Mouse (Mus musculus) hindbrain, embryonic 16.5 days (tissue): ENCODE measurements around the gene Kcnh5. TPM values are rescaled to one million over a fixed set of nuclear protein-coding genes. Genes with fewer than 3 reads are reported as not detected.

Experiments
- ATAC-seq: fragments of 200-750 bp; cut with Nextera tagmentation; 2 replicates; pipeline ENCODE4 v1.8.0; 2017; ENCODE audit warnings: moderate TSS enrichment, moderate library complexity
- H3K27ac ChIP-seq: fragments of 300-500 bp; sonication (generic); 2 replicates; pipeline ENCODE4 v1.5.1; 2014; ENCODE audit warnings: low read depth, mild to moderate bottlenecking, control low read depth, low read length, moderate library complexity
- H3K27me3 ChIP-seq: fragments of 300-500 bp; sonication (generic); replicated peaks from 2 replicates; pipeline ENCODE4 v1.6.1; 2014; ENCODE audit warnings: low read length; ENCODE audit not compliant: control insufficient read depth, insufficient read depth
- H3K36me3 ChIP-seq: fragments of 300-500 bp; sonication (generic); 2 replicates; pipeline ENCODE4 v1.6.1; 2014; ENCODE audit warnings: mild to moderate bottlenecking, low read length, moderate library complexity, mixed read lengths; ENCODE audit not compliant: control insufficient read depth, insufficient read depth
- H3K4me1 ChIP-seq: fragments of 300-500 bp; sonication (generic); 2 replicates; pipeline ENCODE4 v1.6.1; 2014; ENCODE audit warnings: low read depth, low read length; ENCODE audit not compliant: control insufficient read depth, insufficient read depth
- H3K4me2 ChIP-seq: fragments of 300-500 bp; sonication (generic); 2 replicates; pipeline ENCODE4 v1.6.1; 2014; ENCODE audit warnings: mild to moderate bottlenecking, low read length, control low read depth, moderate library complexity
- H3K4me3 ChIP-seq: fragments of 300-500 bp; sonication (generic); 2 replicates; pipeline ENCODE4 v1.5.1; 2014; ENCODE audit warnings: mild to moderate bottlenecking, low read length, control low read depth, moderate library complexity
- H3K9ac ChIP-seq: fragments of 300-500 bp; sonication (generic); 2 replicates; pipeline ENCODE4 v1.6.1; 2014; ENCODE audit warnings: low read depth, mild to moderate bottlenecking, control low read depth, low read length, moderate library complexity
- H3K9me3 ChIP-seq: fragments of 300-500 bp; sonication (generic); 2 replicates; pipeline ENCODE4 v1.6.1; 2014; ENCODE audit warnings: mild to moderate bottlenecking, low read length, moderate library complexity; ENCODE audit not compliant: control insufficient read depth
- WGBS: fragments of 180-500 bp; shearing (Covaris S2); extraction: QIAGEN DNeasy Blood & Tissue Kit; methylation state at CpG from one replicate; pipeline ENCODE4 v1.1.7; 2014; 5-methylcytosine and 5-hydroxymethylcytosine counted together
- polyA plus RNA-seq: library from polyadenylated mRNA; unstranded; fragments of >200 nt; fragmentation: Nextera tagmentation; extraction: Ambion mirVana; gene quantifications from 2 replicates; pipeline ENCODE4 v1.2.1, GENCODE M21; 2015

Kcnh5 gene
- polyA plus RNA-seq, 1 experiment from 2014 or later: 4.3 TPM

- Histone ChIP-seq H3K4me3 (no peak overlapping the region), H3K27me3 (no peaks in the 10 kb centered on the region), H3K27ac (no peak overlapping the region), H3K4me1 (peaks cover 2% of the 10 kb centered on the region; the same call in 1 of the 2 replicates), H3K9ac (no peak overlapping the region), H3K9me3 (no peaks in the 10 kb centered on the region), H3K4me2 (no peak overlapping the region), H3K36me3 (no peaks in the 10 kb centered on the region)
- 94% methylated on average over 9 of the region's 9 CpGs for WGBS
- ATAC-seq: no peak
Measured at GRCm38 (mm10) chr12:74898211-74898610, 278.9 kb downstream of the Kcnh5 start.

DNA sequence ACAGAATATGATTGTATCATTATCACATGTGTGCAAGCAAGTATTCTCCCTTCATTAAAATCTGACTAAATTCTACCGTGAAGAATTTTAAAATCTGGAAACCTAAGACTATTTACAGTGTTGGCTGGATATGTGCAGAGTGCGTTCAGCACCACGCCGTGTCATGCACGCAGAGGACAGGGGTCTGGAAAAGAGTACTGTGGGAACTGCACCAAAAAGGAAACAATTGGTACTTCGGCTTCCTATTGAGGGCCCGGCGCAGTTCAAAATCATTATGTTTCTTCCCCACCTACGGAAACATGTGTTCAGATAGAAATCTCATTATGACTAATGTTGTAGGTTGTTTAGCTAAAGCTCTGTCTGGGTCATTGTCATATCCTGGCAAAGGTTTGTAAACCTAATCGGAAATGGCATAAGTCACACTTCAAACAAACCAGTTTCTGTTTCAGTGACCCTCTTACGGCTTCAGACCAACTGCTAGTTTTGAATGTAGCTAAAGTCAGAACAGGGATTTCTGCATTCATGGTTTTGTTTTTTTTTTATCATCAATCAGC, 282.2 kb downstream of the Kcnh5 start:
- Histone ChIP-seq H3K36me3 (no peaks in the 10 kb centered on the region), H3K27ac (no peak overlapping the region), H3K27me3 (no peaks in the 10 kb centered on the region), H3K4me2 (no peak overlapping the region), H3K4me3 (no peak overlapping the region), H3K4me1 (no peaks in the 10 kb centered on the region), H3K9me3 (no peaks in the 10 kb centered on the region), H3K9ac (no peak overlapping the region)
- ATAC-seq: no peak
- 86% methylated on average over 11 of the region's 11 CpGs for WGBS

- Histone ChIP-seq H3K9me3 (no peaks in the 10 kb centered on the region), H3K36me3 (no peaks in the 10 kb centered on the region), H3K4me1 (no peaks in the 10 kb centered on the region), H3K4me2 (no peak overlapping the region), H3K9ac (no peak overlapping the region), H3K4me3 (no peak overlapping the region), H3K27ac (no peak overlapping the region), H3K27me3 (no peaks in the 10 kb centered on the region)
- 62% methylated on average over 3 of the region's 3 CpGs for WGBS
- ATAC-seq: no peak
Measured at GRCm38 (mm10) chr12:74889419-74889818, 287.7 kb downstream of the Kcnh5 start.

- Histone ChIP-seq H3K9ac (no peak overlapping the region), H3K27me3 (no peaks in the 10 kb centered on the region), H3K9me3 (no peaks in the 10 kb centered on the region), H3K36me3 (no peaks in the 10 kb centered on the region), H3K4me2 (no peak overlapping the region), H3K4me1 (no peaks in the 10 kb centered on the region), H3K27ac (no peak overlapping the region), H3K4me3 (no peak overlapping the region)
- 96% methylated on average over 1 of the region's 1 CpGs for WGBS
- ATAC-seq: no peak
Measured at GRCm38 (mm10) chr12:74887064-74887463, 290.1 kb downstream of the Kcnh5 start.

DNA sequence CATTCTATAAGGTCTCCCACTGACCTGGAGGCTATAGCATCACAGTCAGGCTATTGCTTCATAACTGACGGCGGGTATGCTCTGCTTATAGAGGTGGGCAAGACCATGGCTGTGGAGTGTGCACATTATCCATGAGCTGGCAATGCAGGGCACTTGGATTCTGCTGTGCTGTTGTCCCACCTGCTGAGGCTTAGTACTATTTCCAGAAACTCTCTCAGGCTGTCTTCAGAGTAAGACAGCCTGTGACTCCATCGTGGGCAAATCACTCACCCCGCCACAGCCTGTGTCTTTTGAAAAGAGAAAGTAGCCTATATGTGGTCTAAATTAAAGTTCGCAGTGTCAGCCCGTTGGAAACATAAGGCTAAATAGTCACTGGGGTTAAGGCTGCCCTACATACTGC, 295.8 kb downstream of the Kcnh5 start:
- Histone ChIP-seq H3K9ac (no peak overlapping the region), H3K4me2 (no peak overlapping the region), H3K27me3 (no peaks in the 10 kb centered on the region), H3K9me3 (no peaks in the 10 kb centered on the region), H3K36me3 (no peaks in the 10 kb centered on the region), H3K27ac (no peak overlapping the region), H3K4me1 (no peaks in the 10 kb centered on the region), H3K4me3 (no peak overlapping the region)
- WGBS: 90% methylated on average over 6 of the region's 6 CpGs
- ATAC-seq: no peak

DNA sequence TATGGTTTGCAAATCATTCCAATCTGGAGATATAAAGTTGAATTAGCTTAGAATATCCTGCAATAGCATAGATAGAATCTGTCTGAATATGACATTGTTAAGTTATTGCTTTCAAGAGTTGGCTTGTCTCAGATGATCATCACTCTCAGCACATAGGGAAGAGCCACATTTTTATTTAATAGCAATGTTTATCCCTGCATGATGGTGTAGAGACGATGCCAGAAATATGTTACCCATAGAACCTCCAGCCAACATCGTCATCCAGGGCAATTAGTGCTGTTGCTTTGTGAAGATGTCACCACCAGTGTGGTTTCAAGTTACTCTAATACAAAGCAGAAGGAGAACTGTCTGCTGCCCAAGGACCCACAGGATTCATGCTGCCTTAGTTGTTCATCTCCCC, 321.5 kb downstream of the Kcnh5 start:
- Histone ChIP-seq H3K4me2 (no peak overlapping the region), H3K27ac (no peak overlapping the region), H3K27me3 (no peaks in the 10 kb centered on the region), H3K9me3 (no peaks in the 10 kb centered on the region), H3K36me3 (no peaks in the 10 kb centered on the region), H3K4me3 (no peak overlapping the region), H3K9ac (no peak overlapping the region), H3K4me1 (no peaks in the 10 kb centered on the region; the same call in 1 of the 2 replicates)
- no peak for ATAC-seq
- WGBS: 56% methylated on average over 2 of the region's 2 CpGs

GRCm38 (mm10) chr12:74854263-74854662, 322.9 kb downstream of the Kcnh5 start:
- Histone ChIP-seq H3K4me3 (no peak overlapping the region), H3K27ac (no peak overlapping the region), H3K4me2 (no peak overlapping the region), H3K36me3 (no peaks in the 10 kb centered on the region), H3K27me3 (no peaks in the 10 kb centered on the region), H3K9me3 (no peaks in the 10 kb centered on the region), H3K4me1 (no peaks in the 10 kb centered on the region; the same call in 1 of the 2 replicates), H3K9ac (no peak overlapping the region)
- ATAC-seq: no peak
- WGBS: 74% methylated on average over 1 of the region's 1 CpGs

DNA sequence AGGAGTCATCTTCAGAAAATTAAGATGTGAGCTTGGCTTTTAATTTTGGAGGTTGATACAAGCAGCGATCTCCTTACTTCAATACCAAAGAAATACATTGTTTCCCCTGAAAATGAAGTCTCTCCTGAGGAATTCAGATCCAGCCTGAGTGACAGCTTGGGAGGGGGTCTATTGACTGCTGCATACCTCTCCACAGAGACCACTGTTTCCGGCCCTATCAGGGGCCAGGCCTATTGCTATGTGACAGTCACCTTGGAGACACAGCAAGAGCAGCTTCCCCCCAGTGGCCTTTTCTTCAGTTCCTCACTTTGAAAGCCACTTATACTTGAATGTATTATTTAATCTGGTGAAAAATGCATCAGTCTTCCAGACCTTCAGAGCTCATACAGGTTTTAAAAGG, 326.8 kb downstream of the Kcnh5 start:
- H3K9me3 ChIP-seq: no peaks in the 10 kb centered on the region
- ATAC-seq: peak; percentile 69

GRCm38 (mm10) chr12:74849912-74850311, 327.2 kb downstream of the Kcnh5 start:
- no peaks in the 10 kb centered on the region for H3K27me3 ChIP-seq
- WGBS: 68% methylated on average over 4 of the region's 4 CpGs
- no peak for ATAC-seq

More for the DNA sequence above, 326.8 kb downstream of the Kcnh5 start:
- H3K4me2 ChIP-seq: no peak overlapping the region
- H3K36me3 ChIP-seq: no peaks in the 10 kb centered on the region
- 12% methylated on average over 2 of the region's 2 CpGs for WGBS
- no peak overlapping the region for H3K4me3 ChIP-seq
- no peak overlapping the region for H3K27ac ChIP-seq
- no peaks in the 10 kb centered on the region for H3K27me3 ChIP-seq
- H3K9ac ChIP-seq: no peak overlapping the region
- no peaks in the 10 kb centered on the region; the same call in 1 of the 2 replicates for H3K4me1 ChIP-seq

More at GRCm38 (mm10) chr12:74849912-74850311, 327.2 kb downstream of the Kcnh5 start:
- Histone ChIP-seq H3K27ac (no peak overlapping the region), H3K4me2 (no peak overlapping the region), H3K4me3 (no peak overlapping the region), H3K36me3 (no peaks in the 10 kb centered on the region), H3K4me1 (no peaks in the 10 kb centered on the region; the same call in 1 of the 2 replicates), H3K9ac (no peak overlapping the region), H3K9me3 (no peaks in the 10 kb centered on the region)
